Mouse (Mus musculus) c-Kit-negative CD71-positive TER-119-positive erythroid progenitor cells, embryonic 14.5 days (primary cell): ENCODE measurements at regions not wholly inside any gene's neighbourhood (a gene's known extent, or its start where the extent isn't known, plus 50 kb on each side); places are given as distances from the start of the nearest gene placed in this dataset.

ENCODE experiments used
- DNase-seq: peaks from one replicate; pipeline ENCODE4 v3.0.0-alpha.2; 2013; ENCODE audit warnings: low read depth, low spot score

DNA sequence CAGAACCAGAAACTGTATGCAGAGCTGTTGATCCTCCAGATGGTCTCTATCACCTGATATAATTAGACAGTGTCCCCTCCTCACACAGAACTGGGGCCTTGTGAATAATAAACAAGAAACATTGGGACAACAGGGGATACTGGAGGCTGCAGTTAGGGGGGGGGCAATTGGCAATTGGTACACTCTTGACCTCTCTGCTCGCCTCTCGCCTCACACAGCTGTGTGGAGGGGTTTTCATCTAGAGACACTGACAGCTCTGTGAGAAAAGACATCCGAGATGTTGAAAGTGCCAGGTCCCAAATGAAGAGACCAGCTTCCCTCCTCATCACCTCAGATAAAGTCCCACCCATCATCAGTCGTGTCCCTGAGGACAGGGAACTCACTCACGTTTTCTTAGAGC, 277.7 kb upstream of the Xylt1 start:
- no peak for DNase-seq

- no peak for DNase-seq
Observed at GRCm38 (mm10) chr7:117106691-117107191, 274.0 kb upstream of the Xylt1 start.

DNA sequence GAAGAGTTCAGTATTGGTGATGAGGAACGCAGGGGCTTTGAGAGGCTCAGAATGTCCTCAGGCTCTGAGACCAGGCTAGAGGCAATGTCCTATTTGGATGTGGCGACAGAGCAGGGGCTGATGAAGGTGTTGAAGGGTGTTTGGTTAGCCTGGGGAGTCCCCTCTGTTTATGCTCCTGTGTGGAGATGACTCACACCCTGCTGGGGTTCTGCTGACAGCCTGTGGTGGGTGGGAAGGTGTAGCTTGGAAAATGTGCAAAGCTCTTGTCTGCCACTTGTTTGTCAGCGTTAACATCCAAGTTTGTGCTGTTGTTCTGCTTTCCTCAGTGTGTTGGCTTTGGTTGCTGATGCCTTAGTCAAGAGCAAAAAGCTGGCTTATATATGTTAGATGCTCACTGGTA, 272.4 kb upstream of the Xylt1 start:
- no peak for DNase-seq

GRCm38 (mm10) chr7:117127728-117128127, 253.1 kb upstream of the Xylt1 start:
- no peak for DNase-seq

- no peak for DNase-seq
Observed at GRCm38 (mm10) chr7:117134869-117135268, 245.9 kb upstream of the Xylt1 start.

DNA sequence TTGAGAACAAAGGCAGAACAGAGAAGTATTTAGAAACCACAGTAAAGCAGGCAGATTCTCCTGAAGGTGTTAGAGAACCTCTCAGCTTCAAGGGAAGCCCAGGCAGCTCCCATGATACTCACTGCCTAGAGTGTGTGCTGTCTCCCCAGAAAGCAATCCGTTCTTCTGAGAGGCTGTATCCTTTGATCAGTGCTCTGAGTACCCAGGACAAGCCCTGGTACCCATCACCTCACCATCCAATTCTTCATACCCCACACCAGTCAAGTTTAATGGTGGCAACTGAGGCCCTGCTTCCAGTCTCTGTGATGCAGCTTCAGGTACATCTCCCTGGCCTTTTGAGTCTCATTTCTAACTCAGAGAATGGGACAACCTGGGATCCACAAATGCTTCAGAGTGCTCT, 242.1 kb upstream of the Xylt1 start:
- no peak for DNase-seq

GRCm38 (mm10) chr7:117139245-117139970, 241.4 kb upstream of the Xylt1 start:
- no peak for DNase-seq

DNA sequence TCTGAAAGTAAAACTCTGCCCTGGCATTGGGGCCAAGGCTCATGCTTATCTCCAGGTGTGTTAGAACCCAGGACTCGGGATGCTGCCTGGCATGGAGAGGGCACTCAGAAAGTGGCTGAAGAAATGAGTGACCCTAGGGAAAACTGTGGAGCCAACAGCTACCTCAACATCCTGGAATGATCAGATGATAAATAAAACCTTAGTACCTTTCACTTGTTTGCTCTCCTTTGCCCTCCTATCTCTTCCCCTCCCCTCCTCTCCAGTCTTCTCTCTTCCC, 240.9 kb upstream of the Xylt1 start:
- DNase-seq = no peak

DNA sequence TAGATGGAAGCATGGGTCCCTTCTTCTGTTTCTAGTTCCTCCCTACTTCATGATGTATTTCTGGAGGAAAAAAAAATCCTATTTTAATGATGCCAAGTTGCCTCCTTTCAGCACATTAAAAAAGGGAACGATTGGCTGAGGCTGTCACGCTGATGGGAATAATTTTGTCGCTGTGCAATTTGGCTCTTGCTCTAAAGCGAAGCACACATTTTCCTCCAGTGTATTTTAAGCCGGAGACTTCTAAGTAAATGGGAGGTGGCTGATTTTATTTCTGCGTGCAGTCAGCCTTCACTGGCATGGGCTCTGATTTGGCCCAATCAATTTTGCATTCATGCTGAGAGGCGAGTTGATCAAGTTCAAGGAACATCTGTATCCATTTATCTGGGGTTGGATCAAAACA, 234.0 kb upstream of the Xylt1 start:
- DNase-seq = no peak

- DNase-seq = no peak
Observed at GRCm38 (mm10) chr7:117150355-117150754, 230.4 kb upstream of the Xylt1 start.

DNA sequence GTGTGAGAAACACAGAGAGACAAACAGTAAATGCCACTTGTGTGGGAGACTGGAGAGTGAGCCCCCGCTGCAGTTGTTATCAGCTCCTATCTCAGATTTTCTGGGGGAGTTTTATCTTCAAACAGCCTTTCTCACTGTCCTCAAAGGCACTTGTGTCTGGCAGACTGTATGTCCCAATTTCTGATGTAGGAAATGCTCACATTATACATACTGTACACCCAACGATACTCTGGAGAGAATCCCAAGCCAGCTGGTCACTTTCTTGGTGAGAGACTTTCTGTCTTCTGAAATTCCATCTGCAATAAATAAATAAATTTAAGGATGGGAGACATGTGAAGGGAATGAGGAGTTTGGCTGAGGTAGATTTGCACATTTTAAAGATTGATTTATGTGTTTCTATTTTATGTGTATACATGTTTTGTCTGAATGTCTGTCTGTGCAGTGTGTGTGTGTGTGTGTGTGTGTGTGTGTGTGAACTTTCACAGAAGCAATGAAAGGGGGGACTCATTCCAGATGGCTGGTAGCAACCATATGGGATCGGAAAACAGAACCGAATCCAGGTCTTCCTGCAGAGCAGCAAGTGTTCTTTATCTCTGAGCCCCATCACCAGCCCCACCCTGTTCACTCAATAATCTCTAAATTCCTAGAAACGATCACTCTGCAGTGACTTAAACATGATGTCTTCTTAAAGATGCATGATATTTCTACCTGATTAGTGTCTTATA, 226.8 kb upstream of the Xylt1 start:
- no peak for DNase-seq

DNA sequence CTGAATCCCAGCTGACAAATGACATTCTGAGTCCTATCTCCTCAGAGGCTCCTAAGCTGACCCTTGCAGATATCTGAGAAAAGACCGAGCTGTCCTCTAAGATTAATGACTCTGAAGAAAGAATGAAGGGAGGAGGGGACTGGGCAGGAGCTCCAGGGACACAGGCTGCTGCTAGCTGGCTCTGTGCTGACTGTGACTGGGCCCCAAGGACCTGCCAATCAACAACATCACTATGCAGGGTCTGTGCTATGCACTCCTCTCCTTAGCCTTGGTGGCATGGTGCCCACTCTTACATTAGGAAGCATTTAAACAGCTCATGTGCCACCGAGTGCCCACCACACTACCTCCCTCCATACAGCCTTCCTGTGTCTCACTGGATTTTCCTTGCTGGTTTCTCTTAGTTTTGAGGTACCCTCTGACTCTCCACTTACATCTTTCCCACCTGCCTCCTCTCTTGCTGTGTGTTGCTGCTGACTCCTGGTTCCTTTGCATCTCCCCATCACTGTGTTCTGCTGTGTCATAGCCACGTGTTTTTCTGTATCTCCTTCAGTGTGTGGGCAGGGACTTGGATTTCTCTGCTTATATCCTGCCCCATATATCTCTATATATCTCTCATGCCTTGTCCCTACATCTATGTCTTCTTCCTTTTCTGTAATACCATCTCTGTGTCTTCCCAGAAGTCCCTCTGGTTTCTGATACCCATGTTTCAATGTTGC, 219.4 kb upstream of the Xylt1 start:
- DNase-seq = no peak

- no peak for DNase-seq
Observed at GRCm38 (mm10) chr7:117174811-117175422, 205.9 kb upstream of the Xylt1 start.

GRCm38 (mm10) chr7:117184011-117184410, 196.8 kb upstream of the Xylt1 start:
- DNase-seq = no peak

DNA sequence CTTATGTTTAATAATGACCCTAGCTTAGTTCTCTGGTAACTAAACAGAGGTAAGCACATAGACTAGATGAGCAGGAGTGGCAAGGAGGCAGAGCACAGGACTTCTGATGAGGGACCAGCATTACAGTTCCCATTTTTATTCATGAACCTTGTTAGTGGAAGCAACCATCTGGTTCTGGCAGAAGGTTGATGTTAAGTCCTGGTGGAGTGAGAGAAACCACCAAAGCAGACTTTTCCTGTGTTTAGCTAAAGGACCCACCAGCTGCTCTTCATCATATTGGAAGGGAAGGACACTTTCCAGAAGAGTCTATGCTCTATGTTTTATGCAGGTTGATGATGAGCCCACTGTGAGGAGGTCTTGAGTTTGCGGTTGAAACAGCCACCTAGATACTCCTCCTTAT, 194.9 kb upstream of the Xylt1 start:
- DNase-seq = no peak

DNA sequence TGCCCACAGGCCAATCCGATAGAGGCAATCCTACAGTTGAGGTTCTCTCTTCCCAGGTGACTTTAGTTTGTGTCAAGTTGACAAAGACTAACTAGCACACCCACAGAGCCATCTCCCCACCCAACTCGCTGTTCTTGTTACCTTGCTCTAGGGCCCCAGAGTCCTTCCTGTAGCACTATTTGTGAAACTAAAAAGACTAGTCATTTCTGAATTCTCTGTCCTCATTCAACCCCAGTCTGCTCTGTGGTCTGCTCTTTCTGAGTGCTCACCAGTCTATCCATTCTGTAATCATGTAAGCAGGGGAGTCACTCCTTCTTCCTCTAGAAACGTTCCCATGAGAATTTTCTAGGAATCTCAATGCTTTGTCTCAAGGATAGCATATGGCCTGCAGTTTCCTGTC, 184.2 kb upstream of the Xylt1 start:
- DNase-seq = no peak

GRCm38 (mm10) chr7:117226294-117226693, 154.5 kb upstream of the Xylt1 start:
- DNase-seq = no peak

DNA sequence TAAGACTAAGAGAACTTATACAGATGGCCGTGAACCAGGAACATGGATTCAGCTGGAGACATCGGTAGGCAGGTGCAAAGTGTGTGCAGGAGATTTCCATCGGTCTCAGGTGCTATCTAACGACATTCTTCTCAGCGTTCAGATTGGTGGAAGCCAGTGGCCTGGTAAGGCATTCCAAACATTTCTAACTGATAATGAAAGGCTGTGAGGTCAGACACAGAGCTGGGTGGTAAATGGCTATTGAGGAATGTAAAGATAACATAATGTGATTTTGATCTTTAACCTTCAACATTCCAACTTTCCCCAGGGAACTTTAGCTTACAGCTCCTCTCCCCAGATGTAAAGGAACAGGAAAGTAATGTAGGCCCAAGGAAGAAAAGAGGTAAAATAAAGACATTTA, 151.2 kb upstream of the Xylt1 start:
- DNase-seq = no peak

DNA sequence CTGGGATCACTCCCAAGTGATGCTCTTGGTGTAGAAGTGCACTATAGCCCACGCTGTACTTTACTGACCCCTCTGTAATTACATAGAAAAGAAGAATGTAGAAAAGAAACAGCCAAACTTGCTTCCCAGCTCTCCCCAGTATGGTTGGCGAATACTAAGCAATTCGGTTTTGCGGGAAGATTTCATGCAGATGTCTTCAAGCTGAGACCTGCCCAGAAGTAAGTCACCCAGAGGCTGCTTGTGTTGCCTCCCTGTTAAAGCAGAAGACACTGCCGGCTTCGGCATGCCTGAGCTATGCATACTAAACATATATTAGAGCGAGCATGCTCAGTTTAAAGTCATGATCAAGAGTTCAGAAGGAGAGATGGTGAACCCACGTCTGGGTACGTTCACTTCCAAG, 124.0 kb upstream of the Xylt1 start:
- DNase-seq = no peak

- DNase-seq = no peak
Observed at GRCm38 (mm10) chr7:117258557-117258956, 122.2 kb upstream of the Xylt1 start.

DNA sequence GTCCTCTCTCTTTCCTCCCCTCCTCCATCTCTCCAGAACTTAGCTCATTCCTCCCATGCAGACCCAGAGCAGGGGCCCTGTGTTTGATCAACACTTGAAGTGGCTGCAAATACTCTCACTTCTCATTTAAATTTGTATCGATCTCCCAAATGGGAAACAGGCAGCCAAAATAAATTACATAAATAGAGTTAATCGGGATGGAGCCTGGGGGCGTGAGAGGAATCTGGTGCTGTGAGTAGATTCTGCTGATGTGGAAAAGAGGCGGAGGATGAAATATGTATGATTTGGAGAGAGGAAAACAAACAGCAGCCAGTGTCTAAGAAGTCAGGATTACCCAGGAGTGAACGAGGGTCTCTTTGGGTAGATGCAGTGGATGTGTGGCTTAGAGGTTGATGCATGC, 121.6 kb upstream of the Xylt1 start:
- no peak for DNase-seq

- no peak for DNase-seq
Observed at GRCm38 (mm10) chr7:117259674-117260294, 121.0 kb upstream of the Xylt1 start.
